Mouse (Mus musculus): ENCODE data around the gene Pfkp. TPM values are rescaled to one million over a fixed set of nuclear protein-coding genes. Genes with fewer than 3 reads are reported as not detected.

Pfkp gene
- polyA plus RNA-seq, 1 experiment from 2014 or later, result 15.2 TPM

- WGBS, result 88% methylated on average over 16 of the region's 16 CpGs
- Histone ChIP-seq H3K4me2 (replicated peaks) (no peak overlapping the region), H3K9ac (no peak overlapping the region), H3K27me3 (no peaks in the 10 kb centered on the region), H3K27ac (no peak overlapping the region), H3K36me3 (no peaks in the 10 kb centered on the region), H3K4me1 (no peaks in the 10 kb centered on the region), H3K9me3 (no peaks in the 10 kb centered on the region), H3K4me3 (no peak overlapping the region)
- no peak for ATAC-seq (ENCODE audit: insufficient number of reproducible peaks, insufficient read depth, low FRiP score, low TSS enrichment)
These were observed 50.8 kb downstream of the Pfkp start for GRCm38 (mm10) chr13:6597801-6598200.

- no peaks in the 10 kb centered on the region for H3K36me3 ChIP-seq
- H3K4me1 ChIP-seq, result no peaks in the 10 kb centered on the region
- no peak overlapping the region for H3K27ac ChIP-seq
- no peak overlapping the region for H3K4me3 ChIP-seq
- no peak overlapping the region for H3K9ac ChIP-seq
- H3K4me2 ChIP-seq (replicated peaks), result no peak overlapping the region
- H3K9me3 ChIP-seq, result no peaks in the 10 kb centered on the region
- no peak for ATAC-seq (ENCODE audit: insufficient number of reproducible peaks, insufficient read depth, low FRiP score, low TSS enrichment)
- H3K27me3 ChIP-seq, result no peaks in the 10 kb centered on the region
- 87% methylated on average over 4 of the region's 4 CpGs for WGBS
These were observed 53.2 kb downstream of the Pfkp start for GRCm38 (mm10) chr13:6595403-6595802.

- no peaks in the 10 kb centered on the region for H3K27me3 ChIP-seq
- H3K4me3 ChIP-seq, result no peak overlapping the region
- 62% methylated on average over 3 of the region's 3 CpGs for WGBS
- no peak overlapping the region for H3K27ac ChIP-seq
- no peak for ATAC-seq (ENCODE audit: insufficient number of reproducible peaks, insufficient read depth, low FRiP score, low TSS enrichment)
- H3K9me3 ChIP-seq, result no peaks in the 10 kb centered on the region
- H3K9ac ChIP-seq, result no peak overlapping the region
- no peak overlapping the region for H3K4me2 ChIP-seq (replicated peaks)
- no peaks in the 10 kb centered on the region for H3K36me3 ChIP-seq
- H3K4me1 ChIP-seq, result no peaks in the 10 kb centered on the region
These were observed 57.7 kb downstream of the Pfkp start for GRCm38 (mm10) chr13:6590846-6591245.

- Histone ChIP-seq H3K27ac (no peak overlapping the region), H3K4me2 (replicated peaks) (no peak overlapping the region), H3K4me3 (no peak overlapping the region), H3K9ac (no peak overlapping the region), H3K36me3 (peaks cover 7% of the 10 kb centered on the region), H3K4me1 (no peaks in the 10 kb centered on the region), H3K9me3 (no peaks in the 10 kb centered on the region), H3K27me3 (no peaks in the 10 kb centered on the region)
- no peak for ATAC-seq (ENCODE audit: insufficient number of reproducible peaks, insufficient read depth, low FRiP score, low TSS enrichment)
- WGBS, result 78% methylated on average over 9 of the region's 9 CpGs
These were observed 62.6 kb downstream of the Pfkp start for GRCm38 (mm10) chr13:6586009-6586408.

GRCm38 (mm10) chr13:6583499-6584125 is 65.0 kb downstream of the Pfkp start:
- 76% methylated on average over 4 of the region's 4 CpGs for WGBS
- Histone ChIP-seq H3K9ac (no peak overlapping the region), H3K4me1 (no peaks in the 10 kb centered on the region), H3K4me2 (replicated peaks) (no peak overlapping the region), H3K36me3 (peaks cover 28% of the 10 kb centered on the region), H3K9me3 (no peaks in the 10 kb centered on the region), H3K27ac (no peak overlapping the region), H3K4me3 (no peak overlapping the region), H3K27me3 (no peaks in the 10 kb centered on the region)
- no peak for ATAC-seq (ENCODE audit: insufficient number of reproducible peaks, insufficient read depth, low FRiP score, low TSS enrichment)

- H3K36me3 ChIP-seq, result peaks cover 90% of the 10 kb centered on the region
- H3K4me1 ChIP-seq, result no peaks in the 10 kb centered on the region
- no peak for ATAC-seq (ENCODE audit: insufficient number of reproducible peaks, insufficient read depth, low FRiP score, low TSS enrichment)
- H3K9ac ChIP-seq, result no peak overlapping the region
- H3K27me3 ChIP-seq, result no peaks in the 10 kb centered on the region
- H3K4me3 ChIP-seq, result no peak overlapping the region
- H3K27ac ChIP-seq, result no peak overlapping the region
- no peak overlapping the region for H3K4me2 ChIP-seq (replicated peaks)
- 97% methylated on average over 6 of the region's 6 CpGs for WGBS
- H3K9me3 ChIP-seq, result no peaks in the 10 kb centered on the region
These were observed 72.6 kb downstream of the Pfkp start for GRCm38 (mm10) chr13:6575920-6576509.

GRCm38 (mm10) chr13:6565571-6565970 is 83.0 kb downstream of the Pfkp start:
- no peak overlapping the region for H3K4me3 ChIP-seq
- H3K4me1 ChIP-seq, result no peaks in the 10 kb centered on the region
- WGBS, result 95% methylated on average over 5 of the region's 5 CpGs
- H3K9me3 ChIP-seq, result no peaks in the 10 kb centered on the region
- H3K4me2 ChIP-seq (replicated peaks), result no peak overlapping the region
- H3K27ac ChIP-seq, result no peak overlapping the region
- H3K27me3 ChIP-seq, result no peaks in the 10 kb centered on the region
- H3K36me3 ChIP-seq, result peaks cover 90% of the 10 kb centered on the region
- no peak overlapping the region for H3K9ac ChIP-seq
- no peak for ATAC-seq (ENCODE audit: insufficient number of reproducible peaks, insufficient read depth, low FRiP score, low TSS enrichment)

GRCm38 (mm10) chr13:6562409-6562808 is 86.2 kb downstream of the Pfkp start:
- H3K27ac ChIP-seq, result no peak overlapping the region
- no peak overlapping the region for H3K4me3 ChIP-seq
- peaks cover 93% of the 10 kb centered on the region for H3K36me3 ChIP-seq
- WGBS, result 91% methylated on average over 2 of the region's 2 CpGs
- no peak overlapping the region for H3K9ac ChIP-seq
- no peak overlapping the region for H3K4me2 ChIP-seq (replicated peaks)
- H3K4me1 ChIP-seq, result no peaks in the 10 kb centered on the region
- ATAC-seq (ENCODE audit: insufficient number of reproducible peaks, insufficient read depth, low FRiP score, low TSS enrichment), result no peak
- no peaks in the 10 kb centered on the region for H3K27me3 ChIP-seq
- no peaks in the 10 kb centered on the region for H3K9me3 ChIP-seq

- ATAC-seq (ENCODE audit: insufficient number of reproducible peaks, insufficient read depth, low FRiP score, low TSS enrichment), result no peak
- peaks cover 84% of the 10 kb centered on the region for H3K36me3 ChIP-seq
- no peaks in the 10 kb centered on the region for H3K9me3 ChIP-seq
- H3K27ac ChIP-seq, result no peak overlapping the region
- no peak overlapping the region for H3K4me2 ChIP-seq (replicated peaks)
- WGBS, result 93% methylated on average over 7 of the region's 7 CpGs
- H3K4me1 ChIP-seq, result no peaks in the 10 kb centered on the region
- no peak overlapping the region for H3K4me3 ChIP-seq
- no peak overlapping the region for H3K9ac ChIP-seq
- H3K27me3 ChIP-seq, result no peaks in the 10 kb centered on the region
These were observed 90.8 kb downstream of the Pfkp start for GRCm38 (mm10) chr13:6557771-6558170.

- no peaks in the 10 kb centered on the region for H3K9me3 ChIP-seq
- no peak for ATAC-seq (ENCODE audit: insufficient number of reproducible peaks, insufficient read depth, low FRiP score, low TSS enrichment)
- no peak overlapping the region for H3K4me2 ChIP-seq (replicated peaks)
- no peak overlapping the region for H3K27ac ChIP-seq
- H3K9ac ChIP-seq, result no peak overlapping the region
- 94% methylated on average over 11 of the region's 11 CpGs for WGBS
- H3K27me3 ChIP-seq, result no peaks in the 10 kb centered on the region
- no peaks in the 10 kb centered on the region for H3K4me1 ChIP-seq
- no peak overlapping the region for H3K4me3 ChIP-seq
- H3K36me3 ChIP-seq, result peaks cover 81% of the 10 kb centered on the region
These were observed 92.9 kb downstream of the Pfkp start for GRCm38 (mm10) chr13:6555656-6556055.

- peaks cover 5% of the 10 kb centered on the region; the same call in 1 of the 2 replicates for H3K4me1 ChIP-seq
- no peak overlapping the region for H3K9ac ChIP-seq
- no peaks in the 10 kb centered on the region for H3K27me3 ChIP-seq
- no peaks in the 10 kb centered on the region for H3K9me3 ChIP-seq
- no peak overlapping the region for H3K27ac ChIP-seq
- peaks cover 71% of the 10 kb centered on the region for H3K36me3 ChIP-seq
- no peak overlapping the region for H3K4me3 ChIP-seq
- ATAC-seq (ENCODE audit: insufficient number of reproducible peaks, insufficient read depth, low FRiP score, low TSS enrichment), result no peak
- 76% methylated on average over 2 of the region's 2 CpGs for WGBS
- no peak overlapping the region for H3K4me2 ChIP-seq (replicated peaks)
These were observed 94.9 kb downstream of the Pfkp start for GRCm38 (mm10) chr13:6553708-6554107.

GRCm38 (mm10) chr13:6535287-6535932 is 113.2 kb downstream of the Pfkp start:
- Histone ChIP-seq H3K4me2 (replicated peaks) (no peak overlapping the region), H3K27me3 (no peaks in the 10 kb centered on the region), H3K9ac (no peak overlapping the region), H3K9me3 (no peaks in the 10 kb centered on the region), H3K36me3 (no peaks in the 10 kb centered on the region), H3K4me1 (no peaks in the 10 kb centered on the region), H3K4me3 (no peak overlapping the region), H3K27ac (no peak overlapping the region)
- 50% methylated on average over 6 of the region's 6 CpGs for WGBS
- ATAC-seq (ENCODE audit: insufficient number of reproducible peaks, insufficient read depth, low FRiP score, low TSS enrichment), result no peak

All from embryonic facial prominence, embryonic 12.5 days (tissue).